Mouse (Mus musculus): ENCODE data around the gene Snx8. TPM values are rescaled to one million over a fixed set of nuclear protein-coding genes. Genes with fewer than 3 reads are reported as not detected.

Gene Snx8
- total and polyA plus RNA-seq, 3 experiments, result 19.7 to 30.7 TPM; not detected in 1

DNA sequence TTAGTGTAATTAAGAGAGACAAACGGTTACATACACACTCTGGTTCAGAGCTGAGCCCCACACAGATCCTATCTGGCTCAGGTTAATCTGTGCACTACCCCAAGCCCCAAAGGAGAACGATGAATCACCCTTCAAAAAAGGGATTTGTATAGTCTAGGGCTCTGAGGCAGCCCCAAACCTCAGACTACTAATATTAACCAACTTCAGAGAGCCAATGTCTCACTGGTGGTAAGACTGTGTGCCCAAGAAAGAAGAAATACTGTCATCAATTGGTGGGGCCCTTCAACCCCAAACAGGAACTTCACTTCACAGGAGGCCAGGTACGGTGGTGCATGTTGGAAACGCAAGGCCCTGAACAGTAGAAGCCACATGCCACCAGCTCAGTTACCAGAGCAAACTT, 43.8 kb downstream of the Snx8 start:
- no peak for DNase-seq (ENCODE audit: low read depth, low spot score)
- H3K36me3 ChIP-seq (ENCODE audit: control insufficient read depth in 1 of 2, insufficient read depth in 2 of 2, low read length in 2 of 2), result no peaks in the 10 kb centered on the region; a peak in 1 of 4 replicates
- H3K4me1 ChIP-seq (ENCODE audit: control insufficient read depth in 1 of 2, insufficient read depth in 2 of 2, low read length in 2 of 2), result no peaks in the 10 kb centered on the region
- no peak overlapping the region for H3K4me3 ChIP-seq (ENCODE audit: control insufficient read depth in 1 of 2, insufficient read depth in 1 of 2, low read depth in 2 of 2, low read length in 2 of 2)
- TF ChIP-seq CHD1 (IDR thresholded peaks at IDR 0.05; ENCODE audit: low read depth, low read length) (no peak), POLR2A (IDR thresholded peaks at IDR 0.05; ENCODE audit: control insufficient read depth in 1 of 2, insufficient read depth in 1 of 2, low read depth in 1 of 2, low read length in 2 of 2, poor library complexity in 1 of 2) (no peak), POLR2AphosphoS2 (IDR thresholded peaks at IDR 0.05; ENCODE audit: low read length) (no peak), ZMIZ1 (IDR thresholded peaks at IDR 0.05; ENCODE audit: low read depth, low read length) (no peak), ZC3H11A (IDR thresholded peaks at IDR 0.05; ENCODE audit: low read depth, low read length) (no peak), RCOR1 (IDR thresholded peaks at IDR 0.05; ENCODE audit: low read depth, low read length) (no peak), USF1 (IDR thresholded peaks at IDR 0.05; ENCODE audit: low read depth, low read length) (no peak)
- H3K27me3 ChIP-seq (ENCODE audit: control insufficient read depth in 1 of 2, insufficient read depth in 2 of 2, low read length in 2 of 2), result no peaks in the 10 kb centered on the region
- H3K27ac ChIP-seq (ENCODE audit: control insufficient read depth, low read depth, low read length), result no peak overlapping the region
- no peaks in the 10 kb centered on the region for H3K79me2 ChIP-seq (ENCODE audit: control insufficient read depth, insufficient read depth, low read length, poor library complexity)
- no peaks in the 10 kb centered on the region for H3K9me3 ChIP-seq (replicated peaks; ENCODE audit: insufficient read depth, low read length)
- H3K9ac ChIP-seq (ENCODE audit: control insufficient read depth, low read depth, low read length, poor library complexity, severe bottlenecking), result no peak overlapping the region

DNA sequence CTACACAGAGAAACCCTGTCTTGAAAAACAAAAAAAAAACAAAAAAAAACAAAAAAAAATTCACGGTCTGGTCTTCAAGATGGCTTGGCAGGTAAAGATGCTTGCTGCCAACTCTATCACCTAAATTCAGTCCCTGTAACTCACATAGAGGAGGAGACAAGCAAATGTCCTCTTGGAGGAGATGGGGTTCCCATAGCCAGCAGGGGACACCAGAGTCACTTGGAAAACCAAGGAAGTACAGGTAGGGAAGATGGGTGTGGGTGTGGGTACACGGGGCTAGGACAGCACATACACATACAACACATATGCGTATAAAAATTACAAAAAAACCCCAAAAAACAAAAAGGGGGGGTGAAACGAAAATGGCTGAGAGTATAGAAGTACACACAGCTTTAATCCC, 46.2 kb downstream of the Snx8 start:
- TF ChIP-seq MAX (IDR thresholded peaks at IDR 0.05; ENCODE audit: low read length), result no peak
- TF ChIP-seq ZMIZ1 (IDR thresholded peaks at IDR 0.05; ENCODE audit: low read depth, low read length), result no peak
- no peak for TF ChIP-seq CHD1 (IDR thresholded peaks at IDR 0.05; ENCODE audit: low read depth, low read length)
- no peak for TF ChIP-seq TBP (IDR thresholded peaks at IDR 0.05; ENCODE audit: low read depth, low read length)
- no peak for TF ChIP-seq MAFK (IDR thresholded peaks at IDR 0.05; ENCODE audit: borderline replicate concordance, low read depth, low read length)
- TF ChIP-seq GATA1 (IDR thresholded peaks at IDR 0.05; ENCODE audit: low read depth, low read length), result no peak
- TF ChIP-seq MYB (IDR thresholded peaks at IDR 0.05; ENCODE audit: low read depth, low read length), result no peak
- no peak for TF ChIP-seq GABPA (IDR thresholded peaks at IDR 0.05; ENCODE audit: low read depth, low read length)
- no peak for TF ChIP-seq SIN3A (IDR thresholded peaks at IDR 0.05; ENCODE audit: low read length)
- TF ChIP-seq ETS1 (IDR thresholded peaks at IDR 0.05; ENCODE audit: low read depth, low read length), result no peak
- no peak for TF ChIP-seq EP300 (IDR thresholded peaks at IDR 0.05; ENCODE audit: low read depth in 1 of 2, low read length in 2 of 2)
- TF ChIP-seq TAL1 (IDR thresholded peaks at IDR 0.05; ENCODE audit: low read length), result no peak
- H3K36me3 ChIP-seq (ENCODE audit: control insufficient read depth in 1 of 2, insufficient read depth in 2 of 2, low read length in 2 of 2), result no peaks in the 10 kb centered on the region; a peak in 1 of 4 replicates
- no peak overlapping the region for H3K27ac ChIP-seq (ENCODE audit: control insufficient read depth, low read depth, low read length)
- H3K4me1 ChIP-seq (ENCODE audit: control insufficient read depth in 1 of 2, insufficient read depth in 2 of 2, low read length in 2 of 2), result no peaks in the 10 kb centered on the region
- no peak for DNase-seq (ENCODE audit: low read depth, low spot score)
- no peak overlapping the region for H3K4me3 ChIP-seq (ENCODE audit: control insufficient read depth in 1 of 2, insufficient read depth in 1 of 2, low read depth in 2 of 2, low read length in 2 of 2)
- H3K9me3 ChIP-seq (replicated peaks; ENCODE audit: insufficient read depth, low read length), result no peaks in the 10 kb centered on the region
- H3K9ac ChIP-seq (ENCODE audit: control insufficient read depth, low read depth, low read length, poor library complexity, severe bottlenecking), result no peak overlapping the region
- no peaks in the 10 kb centered on the region for H3K79me2 ChIP-seq (ENCODE audit: control insufficient read depth, insufficient read depth, low read length, poor library complexity)
- no peaks in the 10 kb centered on the region for H3K27me3 ChIP-seq (ENCODE audit: control insufficient read depth in 1 of 2, insufficient read depth in 2 of 2, low read length in 2 of 2)
